Mouse (Mus musculus) retina, postnatal 7 days (tissue): Measurements from ENCODE around the gene Dcun1d5.
"Not testable (repeated sequence)": the region's sequence is repeated elsewhere in the genome, so short reads cannot be mapped to it uniquely, and the experiment has no call there.

Experiments used
- DNase-seq: peaks from one replicate; pipeline ENCODE4 v3.0.0-alpha.2; 2012; ENCODE audit warnings: low read depth, low spot score

Dcun1d5 gene

DNA sequence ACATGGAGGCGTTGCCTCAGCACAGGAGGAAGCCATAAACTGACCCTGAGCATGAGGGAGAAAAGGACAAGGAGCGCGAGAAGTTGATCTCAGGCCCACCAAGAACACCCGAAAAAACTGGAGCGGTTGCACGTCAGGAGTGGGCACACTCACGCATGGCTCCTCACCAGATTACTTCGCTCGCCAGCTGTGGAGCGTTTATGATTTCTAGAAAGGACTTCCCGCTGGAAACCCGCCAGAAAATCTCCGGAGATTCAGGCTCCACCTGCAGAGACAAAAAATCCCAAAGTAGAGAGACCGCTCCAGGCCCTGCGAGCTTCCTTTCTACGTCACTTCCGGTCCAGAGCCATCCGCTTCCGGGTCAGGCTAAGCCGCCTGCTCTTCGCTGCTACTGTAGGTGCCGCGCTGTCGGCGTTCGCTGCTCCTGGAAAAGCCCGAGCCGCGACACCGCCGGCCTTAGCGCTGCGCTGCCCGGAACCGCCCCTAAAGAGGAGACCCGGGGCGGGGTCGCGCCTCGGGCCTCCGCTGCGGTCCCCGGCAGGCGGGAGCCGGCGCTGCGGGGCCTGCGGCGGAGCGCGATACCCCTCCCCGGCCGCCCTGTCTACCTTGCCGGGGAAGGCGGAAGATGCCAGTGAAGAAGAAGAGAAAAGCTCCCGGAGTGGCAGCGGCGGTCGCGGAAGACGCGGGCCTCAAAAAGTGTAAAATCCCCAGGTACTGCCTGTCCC lies at the start of gene Dcun1d5, which contains the start of gene Dync2h1:
Gene Dcun1d5 (plus strand): TSS at position 349 of the 725 bp plus-strand sequence.
Gene Dync2h1 (minus strand): TSS at position 275 of the 725 bp plus-strand sequence.
- peak; percentile 91 for DNase-seq

DNA sequence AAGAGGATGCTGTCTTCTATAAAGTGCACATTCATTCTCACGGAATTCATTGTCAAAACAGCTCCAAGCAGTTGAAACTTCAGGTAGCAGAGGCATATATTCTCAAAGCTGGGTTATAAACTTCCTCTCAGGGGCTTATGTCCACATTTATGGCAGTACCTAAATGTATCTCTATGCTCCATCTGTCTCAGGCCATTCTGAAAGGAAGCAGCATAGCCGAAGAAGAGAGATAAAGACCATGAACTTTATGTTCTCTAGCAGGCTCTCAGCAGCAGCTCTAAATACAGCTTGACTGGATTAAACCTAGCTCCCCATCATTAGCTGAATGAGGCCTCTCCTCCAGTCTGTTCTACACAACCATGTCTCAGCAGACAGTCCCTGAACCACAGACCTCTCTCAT lies 29.9 kb upstream of the Dcun1d5 start:
- DNase-seq, result no peak

DNA sequence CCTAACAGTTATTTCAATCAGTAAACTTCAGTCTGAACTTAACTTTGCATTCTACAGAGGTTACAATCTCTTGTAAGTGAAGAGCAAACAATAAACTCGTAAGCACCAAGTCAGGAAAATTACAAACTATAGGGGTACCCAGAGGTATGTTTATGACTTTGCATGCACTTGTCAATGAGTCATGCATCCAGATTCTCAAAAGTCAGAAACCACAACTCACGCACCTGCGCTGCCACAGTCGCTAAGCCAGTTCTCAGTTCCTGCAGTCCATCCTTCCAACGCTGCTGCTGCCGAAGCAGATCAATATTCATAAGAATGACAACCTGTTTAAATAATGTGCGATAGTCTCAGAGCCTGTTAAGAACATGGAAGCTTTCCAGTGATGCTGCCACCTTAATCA lies 25.7 kb upstream of the Dcun1d5 start:
- no peak for DNase-seq

DNA sequence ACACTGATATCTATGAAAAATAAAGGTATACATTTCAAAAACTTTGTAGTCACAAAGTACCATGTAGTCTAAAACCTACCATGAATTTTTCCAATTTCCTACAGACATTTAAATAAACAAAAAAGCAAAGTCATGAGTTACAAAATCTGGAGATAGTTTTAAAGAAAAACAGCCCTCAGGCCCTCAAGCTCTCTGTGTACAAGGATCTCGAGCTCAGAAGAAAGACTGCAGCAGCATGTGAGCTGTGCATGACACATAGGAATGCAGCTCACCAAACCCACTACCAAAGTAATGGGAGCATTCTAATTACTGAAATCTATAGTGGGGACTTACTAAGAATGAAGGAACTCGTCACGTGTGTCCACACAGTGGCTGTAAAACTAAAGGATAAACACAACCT lies 24.6 kb upstream of the Dcun1d5 start:
- DNase-seq, result no peak

DNA sequence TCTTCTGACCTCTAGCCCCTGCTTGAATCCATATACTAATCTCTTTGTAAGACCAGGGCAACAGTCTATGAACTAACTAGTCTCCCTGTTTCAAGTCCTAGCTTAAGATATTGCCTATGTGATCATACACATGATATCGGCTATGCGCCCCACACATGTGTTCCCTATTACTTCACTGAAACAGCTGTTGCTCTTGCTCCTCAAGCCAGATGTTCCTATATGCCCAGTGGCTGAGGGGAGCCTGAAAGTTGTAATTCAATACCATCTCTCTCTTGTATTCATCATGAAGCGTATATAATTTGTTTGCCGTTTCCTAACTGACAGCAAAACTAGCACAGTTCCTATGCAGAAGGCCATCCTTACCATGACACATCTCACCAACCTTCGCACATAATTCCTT lies 23.6 kb upstream of the Dcun1d5 start:
- no peak for DNase-seq

DNA sequence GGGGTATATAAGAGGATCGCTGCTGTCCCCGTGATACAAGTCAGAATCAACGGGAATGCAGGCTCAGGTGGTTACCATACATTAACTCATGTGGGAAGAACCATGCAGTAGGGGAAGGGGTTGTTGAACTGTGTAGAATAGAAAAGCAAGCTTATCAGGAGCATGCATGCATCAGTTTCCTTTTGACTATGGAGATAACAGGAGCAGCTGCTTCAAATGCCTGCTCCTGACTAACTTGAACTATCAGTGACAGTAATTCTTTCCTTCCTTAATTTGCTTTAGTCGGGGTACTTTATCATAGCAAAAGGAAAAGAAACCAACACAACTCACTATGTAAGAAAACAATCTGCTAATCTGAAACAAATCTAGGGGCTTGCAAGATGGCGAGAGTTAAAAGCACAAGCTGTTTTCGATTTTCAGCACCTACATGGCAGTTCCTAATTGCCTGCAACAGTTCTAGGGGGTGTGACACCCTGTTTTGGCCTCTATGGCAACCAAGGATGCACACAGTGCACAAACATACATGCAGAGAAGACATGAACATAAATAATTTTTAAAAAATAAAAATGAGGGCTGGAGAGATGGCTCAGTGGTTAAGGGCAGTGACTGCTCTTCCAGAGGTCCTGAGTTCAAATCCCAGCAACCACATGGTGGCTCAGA lies 16.9 kb upstream of the Dcun1d5 start:
- no peak for DNase-seq

DNA sequence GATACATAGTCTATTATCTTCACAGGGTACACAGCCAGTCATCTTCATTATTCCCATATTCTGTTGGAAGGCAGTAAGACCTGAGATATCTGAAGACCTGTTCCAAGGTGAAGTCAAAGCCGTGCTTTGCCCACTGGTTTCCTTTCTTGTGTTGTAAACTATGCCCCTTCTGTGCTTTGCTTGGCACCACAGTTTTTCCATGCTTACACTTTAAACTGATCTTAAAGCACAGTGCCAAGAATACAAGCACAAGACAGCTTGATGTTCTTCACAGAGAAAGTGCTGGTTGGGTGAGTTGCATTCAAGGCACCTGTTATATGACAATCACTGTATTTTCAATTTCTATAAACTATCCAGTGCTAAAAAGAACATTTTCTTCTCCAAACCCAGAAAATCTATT lies 10.6 kb upstream of the Dcun1d5 start:
- DNase-seq, result no peak

DNA sequence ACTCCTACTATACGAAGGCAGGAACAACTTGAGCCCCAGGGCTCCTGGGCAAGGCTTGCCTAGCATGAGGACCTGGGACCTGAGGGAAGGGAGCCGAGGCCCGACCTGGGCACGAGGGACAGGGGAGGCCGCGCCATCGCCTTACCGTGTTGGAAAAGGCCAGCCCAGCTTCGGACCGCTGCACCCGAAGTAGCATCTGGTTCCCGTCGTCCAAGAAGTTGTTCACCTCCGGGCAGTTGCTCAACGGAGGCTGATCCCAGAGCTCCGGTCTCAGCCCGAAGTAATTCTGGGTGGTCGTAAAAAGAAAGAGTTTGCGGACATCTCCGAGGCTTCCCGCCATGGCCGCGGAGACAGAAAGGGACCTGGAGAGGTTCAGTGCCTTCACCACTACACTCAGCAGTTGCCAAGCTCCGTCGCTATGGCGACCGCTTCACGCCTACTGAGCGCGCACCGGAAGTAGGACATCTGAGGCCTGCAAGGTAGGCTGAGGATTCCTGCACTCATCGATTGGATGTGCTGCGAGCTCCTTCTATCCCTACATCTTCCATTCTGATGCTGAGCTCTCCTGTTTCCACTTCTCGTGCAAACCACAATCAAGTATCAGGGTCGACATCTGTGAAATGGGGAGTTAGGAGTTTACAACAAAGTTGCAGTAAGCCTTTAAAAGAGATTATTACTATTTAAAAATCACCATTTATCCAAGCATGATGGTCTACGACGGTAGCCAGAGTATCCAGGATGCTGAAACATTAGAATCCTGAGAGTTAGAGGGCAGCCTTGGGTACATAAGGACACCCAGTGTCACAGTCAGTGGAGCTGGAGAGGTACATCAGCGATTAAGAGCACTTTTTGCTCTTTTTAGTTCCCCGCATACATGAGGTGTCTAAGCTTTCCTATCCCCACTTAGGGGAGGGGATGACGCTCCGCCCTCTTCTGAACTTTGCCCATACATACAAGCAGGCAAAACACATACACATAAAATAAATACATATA lies 7.4 kb upstream of the Dcun1d5 start:
- DNase-seq, result peak; percentile 82

DNA sequence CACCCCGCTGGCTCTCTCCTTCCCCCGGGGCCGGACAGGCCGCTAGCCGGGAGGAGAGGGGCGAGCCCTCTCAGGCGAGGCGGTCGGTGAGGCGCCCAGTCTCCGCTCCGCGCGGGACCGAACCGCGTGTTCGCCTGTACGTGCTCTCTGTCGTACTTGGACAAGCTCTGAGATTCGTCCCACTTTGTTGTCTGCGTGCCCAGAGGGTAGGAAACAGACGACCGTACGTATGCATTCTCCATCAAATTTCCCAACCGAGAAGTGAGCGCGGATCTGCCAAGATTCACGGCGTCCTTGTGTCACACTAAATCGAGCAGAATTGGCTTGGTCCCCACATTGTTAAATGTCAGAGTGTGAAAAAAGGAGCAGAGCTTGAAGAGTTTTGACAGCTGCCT lies 574 bp downstream of the Dcun1d5 start:
- DNase-seq, result no peak

DNA sequence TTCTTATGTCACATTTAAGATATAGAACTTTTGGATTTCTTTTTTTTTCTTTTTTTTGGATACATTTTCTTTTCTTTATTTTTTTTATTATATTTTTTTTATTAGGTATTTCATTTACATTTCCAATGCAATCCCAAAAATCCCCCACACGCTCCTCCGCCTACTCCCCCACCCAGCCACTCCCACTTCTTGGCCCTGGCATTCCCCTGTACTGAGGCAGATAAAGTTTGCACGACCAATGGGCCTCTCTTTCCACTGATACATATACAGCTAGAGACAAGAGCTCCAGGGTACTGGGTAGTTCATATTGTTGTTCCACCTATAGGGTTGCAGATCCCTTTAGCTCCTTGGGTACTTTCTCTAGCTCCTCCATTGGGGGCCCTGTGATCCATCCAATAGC lies 6.4 kb downstream of the Dcun1d5 start:
- DNase-seq, result not testable (repeated sequence)

DNA sequence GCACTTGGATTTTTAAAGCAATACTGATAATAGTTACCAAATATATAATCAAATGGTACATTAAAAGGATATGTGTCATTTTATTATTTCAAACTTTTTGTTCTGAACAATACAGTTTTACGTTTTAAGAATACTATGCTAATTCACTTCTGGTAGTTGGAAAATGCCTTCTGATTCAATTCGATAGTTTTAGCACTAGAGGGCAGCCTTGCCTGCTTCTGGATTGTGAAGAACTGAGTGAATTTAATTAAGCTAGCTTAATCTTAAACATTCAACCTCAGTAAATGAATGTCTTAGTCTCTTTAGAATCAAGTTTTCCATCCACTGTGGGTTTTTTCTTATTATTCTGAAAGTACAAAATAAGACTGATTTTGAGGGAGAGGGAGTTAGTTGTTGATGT lies 31.9 kb downstream of the Dcun1d5 start:
- DNase-seq, result no peak

DNA sequence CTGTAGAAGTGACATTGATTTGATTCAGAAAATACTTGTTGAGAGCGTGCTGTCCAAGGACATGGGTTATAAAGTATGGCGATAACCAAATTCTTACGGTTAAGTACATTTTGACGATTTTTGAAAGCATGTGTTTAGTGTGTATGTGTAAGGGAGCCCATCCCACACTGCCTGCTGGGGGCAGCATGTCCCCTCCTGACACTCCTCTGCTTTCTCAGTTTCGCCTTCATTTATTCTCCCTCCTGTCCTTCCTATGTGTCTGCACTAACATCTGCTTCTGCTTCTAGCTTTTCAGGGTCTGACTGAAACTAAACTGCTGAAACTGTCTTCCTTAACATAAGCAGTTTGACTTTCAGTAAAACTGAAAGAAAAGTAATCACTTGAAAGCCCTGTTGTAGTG lies 36.7 kb downstream of the Dcun1d5 start:
- no peak for DNase-seq

DNA sequence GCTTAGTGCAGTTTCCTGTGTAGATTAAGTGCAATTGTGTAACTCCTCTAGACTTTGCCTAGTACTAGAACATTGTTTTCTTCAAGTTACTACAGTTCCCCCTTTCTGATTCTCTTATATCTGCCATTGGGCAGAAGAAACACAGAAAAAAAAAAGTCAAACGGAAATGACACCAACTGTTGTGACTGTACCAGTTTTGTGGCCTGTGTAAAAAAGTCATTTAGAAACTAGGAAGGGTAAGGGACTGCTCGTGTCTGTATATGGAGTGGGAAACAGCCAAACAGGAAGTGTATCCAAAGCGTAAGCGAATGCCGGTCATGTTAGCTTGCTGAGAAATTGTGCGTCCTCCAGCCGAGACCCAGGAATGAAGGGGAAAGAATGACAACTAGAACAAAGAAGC lies 37.1 kb downstream of the Dcun1d5 start:
- no peak for DNase-seq

DNA sequence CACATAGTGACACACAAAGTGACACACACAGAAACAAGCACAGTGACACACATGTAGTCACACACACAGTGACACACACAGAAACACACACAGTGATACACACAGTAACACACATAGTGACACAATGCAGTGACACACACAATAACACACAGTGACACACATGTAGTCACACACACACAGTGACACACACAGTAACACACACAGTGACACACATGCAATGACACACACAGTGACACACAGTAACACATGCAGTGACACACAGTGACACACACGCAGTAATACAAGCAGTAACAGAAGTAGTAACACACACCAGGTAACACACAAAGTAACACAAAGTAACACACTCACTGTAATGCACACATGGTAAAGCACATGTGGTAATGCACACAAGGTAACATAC lies 54.3 kb downstream of the Dcun1d5 start:
- DNase-seq, result no peak

DNA sequence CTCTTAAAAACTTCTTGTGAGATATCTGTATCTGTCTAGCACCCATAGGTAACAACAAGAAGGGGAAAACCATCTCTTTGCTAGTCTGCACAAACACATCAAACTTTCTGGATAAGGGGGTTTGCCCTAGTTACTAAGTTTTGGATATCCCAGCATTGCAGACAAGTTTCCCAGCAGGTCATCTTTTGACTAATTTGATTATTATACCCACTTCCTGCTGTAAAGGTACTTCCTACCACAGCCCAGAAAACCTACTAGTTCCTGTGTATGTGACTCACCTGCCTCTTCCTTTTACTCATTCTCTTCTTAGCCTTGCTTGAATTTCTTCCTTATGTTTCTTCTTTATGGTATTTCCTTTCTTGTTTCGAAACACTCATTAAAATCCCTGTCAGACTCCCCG lies 55.6 kb downstream of the Dcun1d5 start:
- DNase-seq, result no peak

DNA sequence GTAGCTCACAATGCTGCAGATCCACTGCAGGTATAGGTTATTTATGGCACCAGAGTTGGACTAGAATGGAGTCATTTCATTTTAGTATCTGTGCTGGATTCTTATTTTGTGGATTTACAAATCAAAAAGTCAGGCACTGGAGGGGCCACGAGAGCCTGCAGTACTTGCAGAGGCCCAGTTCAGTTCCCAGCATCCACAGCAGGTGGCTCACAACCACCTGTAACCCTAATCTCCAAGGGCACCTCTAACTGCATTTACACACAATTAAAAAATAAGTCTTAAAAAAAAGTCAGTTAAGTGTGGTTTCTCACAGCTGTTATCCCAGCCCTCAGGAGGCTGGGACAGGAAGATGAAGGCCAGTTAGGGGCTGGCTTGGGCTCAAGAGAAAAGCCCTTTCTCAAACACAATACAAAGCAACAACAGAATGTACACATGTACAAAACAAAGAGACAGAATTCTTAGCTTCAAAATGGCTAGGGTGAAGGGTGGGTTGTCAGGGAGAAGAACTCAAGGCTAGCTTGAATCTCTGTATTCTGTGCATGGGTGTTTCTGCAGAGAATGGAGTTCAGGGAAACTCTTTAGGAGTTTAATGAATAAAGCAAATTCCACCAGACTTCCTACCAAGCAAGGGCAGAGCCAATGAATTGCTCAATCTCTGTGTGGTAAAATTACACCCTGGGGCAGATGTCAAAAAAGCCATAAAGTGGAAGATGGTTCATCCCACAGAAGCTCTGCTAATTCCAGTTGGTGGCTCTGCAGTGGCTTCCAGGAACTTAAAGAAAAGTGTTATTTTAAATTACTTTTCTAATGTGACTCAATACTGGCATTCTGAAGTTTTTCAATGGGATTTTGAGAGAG lies 68.7 kb downstream of the Dcun1d5 start:
- DNase-seq, result no peak
